Mouse (Mus musculus) E14TG2a.4 (cell line): ENCODE data around the gene Gtpbp3.

ENCODE experiments used
- CTCF ChIP-seq: conservative IDR thresholded peaks from 2 replicates; pipeline ENCODE4 v1.5.1; 2014; ENCODE audit warnings: low read length
- NANOG ChIP-seq: IDR thresholded peaks from 2 replicates; pipeline ENCODE4 v1.6.1; 2014; ENCODE audit warnings: borderline replicate concordance, low read length, mixed read lengths

DNA sequence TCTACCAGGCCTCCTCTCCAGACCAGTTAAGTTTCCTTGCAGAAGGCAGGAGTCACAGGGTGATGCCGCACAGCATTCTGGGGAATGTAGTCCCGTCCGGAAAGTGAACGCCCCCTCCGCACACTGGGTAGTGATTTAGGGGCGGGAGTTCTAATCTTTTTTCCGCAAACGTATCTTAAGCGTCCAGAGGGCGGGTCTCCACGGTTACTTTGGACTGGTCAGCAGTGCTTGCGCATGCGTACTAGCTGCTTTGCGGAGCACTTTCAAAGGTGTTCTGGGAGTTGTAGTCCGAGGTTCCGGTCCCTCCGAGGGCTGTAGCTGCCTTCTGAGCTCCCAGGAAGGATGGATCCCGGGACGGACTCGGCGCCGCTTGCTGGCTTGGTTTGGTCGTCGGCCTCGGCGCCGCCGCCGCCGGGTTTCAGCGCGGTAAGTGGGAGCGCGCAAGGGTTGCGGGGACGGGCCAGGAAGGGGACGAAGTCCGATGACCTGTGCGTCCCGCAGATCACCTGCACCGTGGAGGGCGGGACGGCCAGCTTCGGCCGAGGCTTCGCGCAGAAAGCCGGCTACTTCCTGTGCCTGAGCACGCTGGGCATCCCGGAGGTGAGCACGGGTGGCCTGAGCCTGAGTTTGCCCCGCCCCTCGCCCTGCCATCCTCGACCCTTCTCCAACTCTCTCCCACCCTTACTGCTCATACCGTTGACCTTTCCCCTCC is 54.9 kb downstream of the Gtpbp3 start, which contains the start of gene Mvb12a:
- TF ChIP-seq CTCF (no peak), NANOG (no peak; the same call in 1 of the 2 replicates)
